Mouse (Mus musculus): ENCODE results near the gene Cog2. TPM values are rescaled to one million over a fixed set of nuclear protein-coding genes. Genes with fewer than 3 reads are reported as not detected.

Gene Cog2
- polyA plus RNA-seq (2012; ENCODE audit: insufficient read depth, insufficient read length, low replicate concordance, missing spikeins), result not detected in 2 replicates

- peaks cover 20% of the 10 kb centered on the region for H3K4me1 ChIP-seq (ENCODE audit: control insufficient read depth, insufficient read depth, low read length)
- TF ChIP-seq POLR2A (IDR thresholded peaks at IDR 0.05; ENCODE audit: insufficient read depth, low read depth, low read length), result peak; percentile 71
- TF ChIP-seq CTCF (IDR thresholded peaks at IDR 0.05; ENCODE audit: insufficient read depth, low read depth, low read length), result peak; percentile 72; the same call in 1 of the 2 replicates
- H3K27ac ChIP-seq (ENCODE audit: insufficient read depth, low read depth, low read length), result no peak within 1 kb of the TSS
- peak within 1 kb of the TSS; percentile 67 for H3K4me3 ChIP-seq (ENCODE audit: insufficient read depth, low read depth, low read length)
- 10% methylated on average over 50 of the region's 50 CpGs for WGBS
These were observed at the start of gene Cog2 for GRCm38 (mm10) chr8:124520249-124521080. Gene Cog2 (plus strand): TSS chr8:124520767.

- WGBS, result 93% methylated on average over 5 of the region's 5 CpGs
- Histone ChIP-seq H3K27ac (ENCODE audit: insufficient read depth, low read depth, low read length) (no peak overlapping the region), H3K4me1 (ENCODE audit: control insufficient read depth, insufficient read depth, low read length) (peaks cover 6% of the 10 kb centered on the region), H3K4me3 (ENCODE audit: insufficient read depth, low read depth, low read length) (no peak overlapping the region)
- TF ChIP-seq POLR2A (IDR thresholded peaks at IDR 0.05; ENCODE audit: insufficient read depth, low read depth, low read length) (no peak), CTCF (IDR thresholded peaks at IDR 0.05; ENCODE audit: insufficient read depth, low read depth, low read length) (no peak)
These were observed 44.9 kb upstream of the Cog2 start for GRCm38 (mm10) chr8:124475690-124476089.

GRCm38 (mm10) chr8:124476701-124477100, 43.9 kb upstream of the Cog2 start:
- 43% methylated on average over 9 of the region's 9 CpGs for WGBS
- Histone ChIP-seq H3K4me1 (ENCODE audit: control insufficient read depth, insufficient read depth, low read length) (peaks cover 6% of the 10 kb centered on the region), H3K27ac (ENCODE audit: insufficient read depth, low read depth, low read length) (no peak overlapping the region), H3K4me3 (ENCODE audit: insufficient read depth, low read depth, low read length) (no peak overlapping the region)
- TF ChIP-seq POLR2A (IDR thresholded peaks at IDR 0.05; ENCODE audit: insufficient read depth, low read depth, low read length), result no peak
- TF ChIP-seq CTCF (IDR thresholded peaks at IDR 0.05; ENCODE audit: insufficient read depth, low read depth, low read length), result no peak

- no peak overlapping the region for H3K4me3 ChIP-seq (ENCODE audit: insufficient read depth, low read depth, low read length)
- 84% methylated on average over 3 of the region's 3 CpGs for WGBS
- H3K4me1 ChIP-seq (ENCODE audit: control insufficient read depth, insufficient read depth, low read length), result peaks cover 6% of the 10 kb centered on the region
- no peak for TF ChIP-seq CTCF (IDR thresholded peaks at IDR 0.05; ENCODE audit: insufficient read depth, low read depth, low read length)
- TF ChIP-seq POLR2A (IDR thresholded peaks at IDR 0.05; ENCODE audit: insufficient read depth, low read depth, low read length), result no peak
- no peak overlapping the region for H3K27ac ChIP-seq (ENCODE audit: insufficient read depth, low read depth, low read length)
These were observed 41.3 kb upstream of the Cog2 start for GRCm38 (mm10) chr8:124479251-124479650.

- 89% methylated on average over 8 of the region's 8 CpGs for WGBS
- TF ChIP-seq POLR2A (IDR thresholded peaks at IDR 0.05; ENCODE audit: insufficient read depth, low read depth, low read length), result no peak
- TF ChIP-seq CTCF (IDR thresholded peaks at IDR 0.05; ENCODE audit: insufficient read depth, low read depth, low read length), result no peak
- H3K4me1 ChIP-seq (ENCODE audit: control insufficient read depth, insufficient read depth, low read length), result peaks cover 6% of the 10 kb centered on the region
- H3K4me3 ChIP-seq (ENCODE audit: insufficient read depth, low read depth, low read length), result no peak overlapping the region
- H3K27ac ChIP-seq (ENCODE audit: insufficient read depth, low read depth, low read length), result no peak overlapping the region
These were observed 40.2 kb upstream of the Cog2 start for GRCm38 (mm10) chr8:124480321-124480720.

GRCm38 (mm10) chr8:124482790-124483189, 37.8 kb upstream of the Cog2 start:
- TF ChIP-seq CTCF (IDR thresholded peaks at IDR 0.05; ENCODE audit: insufficient read depth, low read depth, low read length) (no peak), POLR2A (IDR thresholded peaks at IDR 0.05; ENCODE audit: insufficient read depth, low read depth, low read length) (no peak)
- no peaks in the 10 kb centered on the region for H3K4me1 ChIP-seq (ENCODE audit: control insufficient read depth, insufficient read depth, low read length)
- WGBS, result 87% methylated on average over 2 of the region's 2 CpGs
- no peak overlapping the region for H3K4me3 ChIP-seq (ENCODE audit: insufficient read depth, low read depth, low read length)
- no peak overlapping the region for H3K27ac ChIP-seq (ENCODE audit: insufficient read depth, low read depth, low read length)

GRCm38 (mm10) chr8:124483356-124484115, 37.0 kb upstream of the Cog2 start:
- WGBS, result 72% methylated on average over 7 of the region's 7 CpGs
- Histone ChIP-seq H3K27ac (ENCODE audit: insufficient read depth, low read depth, low read length) (no peak overlapping the region), H3K4me1 (ENCODE audit: control insufficient read depth, insufficient read depth, low read length) (no peaks in the 10 kb centered on the region), H3K4me3 (ENCODE audit: insufficient read depth, low read depth, low read length) (no peak overlapping the region)
- TF ChIP-seq CTCF (IDR thresholded peaks at IDR 0.05; ENCODE audit: insufficient read depth, low read depth, low read length), result no peak
- TF ChIP-seq POLR2A (IDR thresholded peaks at IDR 0.05; ENCODE audit: insufficient read depth, low read depth, low read length), result no peak

- TF ChIP-seq POLR2A (IDR thresholded peaks at IDR 0.05; ENCODE audit: insufficient read depth, low read depth, low read length), result no peak
- TF ChIP-seq CTCF (IDR thresholded peaks at IDR 0.05; ENCODE audit: insufficient read depth, low read depth, low read length), result no peak
- no peak overlapping the region for H3K4me3 ChIP-seq (ENCODE audit: insufficient read depth, low read depth, low read length)
- WGBS, result 86% methylated on average over 6 of the region's 6 CpGs
- no peak overlapping the region for H3K27ac ChIP-seq (ENCODE audit: insufficient read depth, low read depth, low read length)
- H3K4me1 ChIP-seq (ENCODE audit: control insufficient read depth, insufficient read depth, low read length), result peaks cover under 1% of the 10 kb centered on the region; the same call in 1 of the 2 replicates
These were observed 31.3 kb upstream of the Cog2 start for GRCm38 (mm10) chr8:124489311-124489710.

GRCm38 (mm10) chr8:124489786-124490185, 30.8 kb upstream of the Cog2 start:
- H3K4me3 ChIP-seq (ENCODE audit: insufficient read depth, low read depth, low read length), result no peak overlapping the region
- no peak for TF ChIP-seq POLR2A (IDR thresholded peaks at IDR 0.05; ENCODE audit: insufficient read depth, low read depth, low read length)
- TF ChIP-seq CTCF (IDR thresholded peaks at IDR 0.05; ENCODE audit: insufficient read depth, low read depth, low read length), result 0 out of 2 replicates have a peak, but pooled peaks have one; percentile 17
- peaks cover 3% of the 10 kb centered on the region; the same call in 1 of the 2 replicates for H3K4me1 ChIP-seq (ENCODE audit: control insufficient read depth, insufficient read depth, low read length)
- no peak overlapping the region for H3K27ac ChIP-seq (ENCODE audit: insufficient read depth, low read depth, low read length)
- WGBS, result 83% methylated on average over 6 of the region's 6 CpGs
